Mouse (Mus musculus) C2C12 (cell line): ENCODE results near the gene Zfp691.

Experiments
- CTCF ChIP-seq: IDR thresholded peaks from one replicate; pipeline ENCODE4 v1.5.1; 2011; ENCODE audit not compliant: control insufficient read depth, insufficient read depth, insufficient read length
- MAX ChIP-seq: IDR thresholded peaks from one replicate; pipeline ENCODE4 v1.6.1; 2011; ENCODE audit warnings: mild to moderate bottlenecking, control low read depth
- MYOD1 ChIP-seq: IDR thresholded peaks from one replicate; pipeline ENCODE4 v1.6.1; 2011; ENCODE audit warnings: low read depth; ENCODE audit not compliant: control insufficient read depth, insufficient read length
- MYOG ChIP-seq: IDR thresholded peaks from one replicate; pipeline ENCODE4 v1.6.1; 2011; ENCODE audit not compliant: control insufficient read depth, insufficient read length; ENCODE audit errors: extremely low read depth
- USF1 ChIP-seq: IDR thresholded peaks from one replicate; pipeline ENCODE4 v1.6.1; 2011; ENCODE audit warnings: low read depth, mild to moderate bottlenecking, control low read depth, moderate library complexity

GRCm38 (mm10) chr4:119189392-119189791 lies 15.4 kb upstream of the Zfp691 start:
- TF ChIP-seq CTCF (no peak), MAX (no peak), USF1 (no peak), MYOG (no peak), MYOD1 (no peak)
